Mouse (Mus musculus): ENCODE measurements at regions not wholly inside any gene's neighbourhood (a gene's known extent, or its start where the extent isn't known, plus 50 kb on each side); places are given as distances from the start of the nearest gene placed in this dataset.

DNA sequence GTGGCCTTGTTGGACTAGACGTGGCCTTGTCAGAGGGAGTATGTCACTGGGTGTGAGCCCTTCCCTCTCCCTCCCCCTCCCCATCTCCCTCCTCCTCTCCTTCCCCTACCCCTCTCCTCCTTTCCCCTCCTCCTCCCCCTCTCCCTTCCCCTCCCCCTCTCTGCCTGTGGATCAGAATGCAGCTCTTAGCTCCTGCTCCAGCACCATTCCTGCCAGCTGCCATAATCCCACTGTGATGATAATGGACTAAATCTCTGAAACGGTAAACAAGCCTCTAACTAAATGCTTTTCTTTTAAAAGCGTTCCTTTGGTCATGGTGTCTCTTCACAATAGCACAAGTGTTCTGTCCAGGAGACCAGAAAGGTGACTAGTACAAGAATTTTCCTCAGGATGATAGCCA is 573.1 kb upstream of the Gm19410 start:
- ATAC-seq (replicated peaks; ENCODE audit: insufficient number of reproducible peaks, low FRiP score, low TSS enrichment, low read depth): no peak
- WGBS: 31% methylated on average over 3 of the region's 3 CpGs
- Histone ChIP-seq H3K27me3 (ENCODE audit: control insufficient read depth, insufficient read depth, low read length) (no peaks in the 10 kb centered on the region), H3K4me2 (ENCODE audit: low read depth, low read length) (no peak overlapping the region), H3K9me3 (replicated peaks; ENCODE audit: control insufficient read depth, low read length) (no peaks in the 10 kb centered on the region), H3K4me3 (ENCODE audit: low read depth, low read length) (no peak overlapping the region), H3K27ac (replicated peaks; ENCODE audit: low read depth, low read length) (no peak overlapping the region), H3K4me1 (ENCODE audit: control insufficient read depth, insufficient read depth, low read length) (no peaks in the 10 kb centered on the region), H3K36me3 (replicated peaks; ENCODE audit: control insufficient read depth, insufficient read depth, low read depth, low read length) (no peaks in the 10 kb centered on the region), H3K9ac (replicated peaks; ENCODE audit: low read length) (no peak overlapping the region)
- DNase-seq (ENCODE audit: low spot score): no peak

DNA sequence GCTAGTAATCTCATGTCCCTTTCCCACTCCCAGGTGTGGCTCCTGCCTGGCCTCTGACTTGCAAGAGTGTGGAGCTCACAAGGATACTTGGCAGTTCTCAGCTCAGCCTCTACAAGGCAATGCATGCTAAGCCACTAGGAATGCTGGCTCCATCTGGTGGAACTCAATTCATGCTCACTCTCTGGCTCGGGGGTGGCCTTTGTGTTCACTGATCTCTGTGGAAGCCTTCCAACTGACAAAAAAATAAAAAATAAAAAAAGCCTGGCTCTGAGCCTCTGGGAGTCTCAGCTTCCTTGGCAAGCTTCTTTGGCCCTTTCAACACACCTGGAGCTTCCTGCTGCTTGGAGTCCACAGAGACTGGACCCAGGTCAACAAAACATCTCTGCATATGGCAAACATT is 571.8 kb upstream of the Gm19410 start:
- DNase-seq (ENCODE audit: low spot score): no peak
- WGBS: 58% methylated on average over 1 of the region's 1 CpGs
- H3K9me3 ChIP-seq (replicated peaks; ENCODE audit: control insufficient read depth, low read length): no peaks in the 10 kb centered on the region

DNA sequence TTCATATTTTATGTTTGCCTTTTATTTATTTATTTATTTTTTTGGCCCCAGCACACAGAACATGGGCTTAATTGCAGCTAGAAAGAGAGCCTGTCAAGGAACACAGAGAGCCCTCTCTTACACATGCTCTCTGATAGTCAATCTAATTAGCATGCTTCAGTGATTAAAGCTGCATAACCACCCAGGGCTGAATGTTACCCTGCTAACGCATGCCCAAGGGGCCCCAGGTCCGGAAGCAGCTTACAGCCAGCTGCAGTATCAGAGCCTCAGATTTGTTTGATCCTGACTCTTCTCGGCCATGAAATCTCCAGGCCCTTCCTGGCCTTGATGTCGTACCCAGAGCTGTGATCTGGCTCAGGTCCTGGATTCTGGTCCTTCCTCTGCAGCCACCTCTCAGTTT is 569.4 kb upstream of the Gm19410 start:
- Histone ChIP-seq H3K4me2 (ENCODE audit: low read depth, low read length) (no peak overlapping the region), H3K9me3 (replicated peaks; ENCODE audit: control insufficient read depth, low read length) (no peaks in the 10 kb centered on the region), H3K36me3 (replicated peaks; ENCODE audit: control insufficient read depth, insufficient read depth, low read depth, low read length) (no peaks in the 10 kb centered on the region), H3K9ac (replicated peaks; ENCODE audit: low read length) (no peak overlapping the region), H3K4me1 (ENCODE audit: control insufficient read depth, insufficient read depth, low read length) (no peaks in the 10 kb centered on the region), H3K27me3 (ENCODE audit: control insufficient read depth, insufficient read depth, low read length) (no peaks in the 10 kb centered on the region), H3K4me3 (ENCODE audit: low read depth, low read length) (no peak overlapping the region), H3K27ac (replicated peaks; ENCODE audit: low read depth, low read length) (no peak overlapping the region)
- WGBS: 24% methylated on average over 4 of the region's 4 CpGs
- ATAC-seq (replicated peaks; ENCODE audit: insufficient number of reproducible peaks, low FRiP score, low TSS enrichment, low read depth): no peak
- DNase-seq (ENCODE audit: low spot score): no peak

More for the DNA sequence above, 571.8 kb upstream of the Gm19410 start:
- Histone ChIP-seq H3K4me3 (ENCODE audit: low read depth, low read length) (no peak overlapping the region), H3K4me1 (ENCODE audit: control insufficient read depth, insufficient read depth, low read length) (no peaks in the 10 kb centered on the region), H3K27ac (replicated peaks; ENCODE audit: low read depth, low read length) (no peak overlapping the region), H3K36me3 (replicated peaks; ENCODE audit: control insufficient read depth, insufficient read depth, low read depth, low read length) (no peaks in the 10 kb centered on the region), H3K4me2 (ENCODE audit: low read depth, low read length) (no peak overlapping the region), H3K9ac (replicated peaks; ENCODE audit: low read length) (no peak overlapping the region), H3K27me3 (ENCODE audit: control insufficient read depth, insufficient read depth, low read length) (no peaks in the 10 kb centered on the region)
- no peak for ATAC-seq (replicated peaks; ENCODE audit: insufficient number of reproducible peaks, low FRiP score, low TSS enrichment, low read depth)

DNA sequence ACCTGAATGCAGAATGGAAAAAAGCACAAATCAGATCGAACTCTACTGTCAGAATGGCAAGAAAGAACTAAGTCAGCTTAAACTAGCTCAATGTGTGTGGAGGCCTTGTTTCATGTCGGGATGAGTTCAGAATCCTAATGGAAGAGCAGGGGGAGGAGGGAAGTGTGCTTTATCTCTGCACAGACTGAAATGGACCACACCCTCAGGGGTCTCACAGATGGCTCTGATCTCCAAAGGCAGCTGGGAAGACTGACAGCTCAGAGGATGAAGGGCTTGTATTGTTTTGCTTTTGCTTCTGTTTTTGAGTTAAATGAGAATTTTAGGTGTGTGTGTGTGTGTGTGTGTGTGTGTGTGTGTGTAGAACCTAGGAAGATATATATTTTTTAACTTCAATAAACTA is 566.8 kb upstream of the Gm19410 start:
- no peaks in the 10 kb centered on the region for H3K9me3 ChIP-seq (replicated peaks; ENCODE audit: control insufficient read depth, low read length)
- ATAC-seq (replicated peaks; ENCODE audit: insufficient number of reproducible peaks, low FRiP score, low TSS enrichment, low read depth) (no peak), DNase-seq (ENCODE audit: low spot score) (no peak)
- no peak overlapping the region for H3K27ac ChIP-seq (replicated peaks; ENCODE audit: low read depth, low read length)
- WGBS: 52% methylated on average over 2 of the region's 2 CpGs
- no peaks in the 10 kb centered on the region for H3K36me3 ChIP-seq (replicated peaks; ENCODE audit: control insufficient read depth, insufficient read depth, low read depth, low read length)
- no peaks in the 10 kb centered on the region for H3K4me1 ChIP-seq (ENCODE audit: control insufficient read depth, insufficient read depth, low read length)
- H3K9ac ChIP-seq (replicated peaks; ENCODE audit: low read length): no peak overlapping the region
- H3K27me3 ChIP-seq (ENCODE audit: control insufficient read depth, insufficient read depth, low read length): no peaks in the 10 kb centered on the region
- no peak overlapping the region for H3K4me2 ChIP-seq (ENCODE audit: low read depth, low read length)
- no peak overlapping the region for H3K4me3 ChIP-seq (ENCODE audit: low read depth, low read length)

DNA sequence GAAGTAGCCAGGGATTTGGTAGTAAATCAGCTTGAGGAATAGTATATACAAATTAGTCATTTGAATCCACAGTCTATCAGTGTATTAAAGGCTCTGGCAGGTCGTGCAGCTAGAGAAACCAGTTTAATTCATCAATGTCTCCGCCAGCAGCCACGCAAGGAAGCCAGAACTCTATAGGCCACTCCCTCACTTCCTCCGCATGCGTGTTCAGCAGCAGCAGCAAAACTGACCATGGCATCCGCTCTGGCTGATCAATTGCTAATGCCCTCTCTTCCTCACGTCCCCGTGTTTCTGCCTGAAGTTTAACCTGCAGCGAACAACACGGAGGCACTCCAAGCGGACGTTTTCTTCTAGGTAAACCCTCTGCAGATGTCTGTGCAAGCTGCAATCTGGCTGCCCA is 564.2 kb upstream of the Gm19410 start:
- DNase-seq (ENCODE audit: low spot score) (no peak), ATAC-seq (replicated peaks; ENCODE audit: insufficient number of reproducible peaks, low FRiP score, low TSS enrichment, low read depth) (no peak)
- no peak overlapping the region for H3K4me3 ChIP-seq (ENCODE audit: low read depth, low read length)
- H3K27me3 ChIP-seq (ENCODE audit: control insufficient read depth, insufficient read depth, low read length): no peaks in the 10 kb centered on the region
- no peaks in the 10 kb centered on the region for H3K36me3 ChIP-seq (replicated peaks; ENCODE audit: control insufficient read depth, insufficient read depth, low read depth, low read length)
- H3K4me1 ChIP-seq (ENCODE audit: control insufficient read depth, insufficient read depth, low read length): no peaks in the 10 kb centered on the region
- 65% methylated on average over 12 of the region's 12 CpGs for WGBS
- H3K4me2 ChIP-seq (ENCODE audit: low read depth, low read length): no peak overlapping the region
- no peaks in the 10 kb centered on the region for H3K9me3 ChIP-seq (replicated peaks; ENCODE audit: control insufficient read depth, low read length)
- H3K9ac ChIP-seq (replicated peaks; ENCODE audit: low read length): no peak overlapping the region
- no peak overlapping the region; the same call in 1 of the 2 replicates for H3K27ac ChIP-seq (replicated peaks; ENCODE audit: low read depth, low read length)

DNA sequence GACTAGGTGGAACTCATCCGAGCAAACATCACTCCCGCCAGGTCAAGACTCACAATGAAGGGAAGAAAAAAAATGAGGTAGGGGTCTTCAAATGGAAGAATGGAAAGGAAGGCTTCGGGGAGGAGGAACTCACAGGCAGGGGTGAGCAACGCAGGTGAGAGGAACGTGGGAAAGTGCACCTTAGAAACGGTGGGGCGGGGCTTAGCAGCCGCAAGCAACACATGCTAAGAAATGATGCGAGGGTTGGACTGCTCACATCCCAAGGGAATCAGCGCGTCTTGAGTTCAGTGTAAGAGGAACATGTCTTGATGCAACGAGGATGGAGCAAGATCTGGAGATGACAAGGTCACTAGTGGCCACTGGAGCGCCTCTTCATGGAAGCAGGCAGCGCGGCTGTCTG is 560.6 kb upstream of the Gm19410 start:
- no peak for DNase-seq (ENCODE audit: low spot score)
- no peak overlapping the region for H3K4me2 ChIP-seq (ENCODE audit: low read depth, low read length)
- H3K27me3 ChIP-seq (ENCODE audit: control insufficient read depth, insufficient read depth, low read length): no peaks in the 10 kb centered on the region
- no peaks in the 10 kb centered on the region for H3K9me3 ChIP-seq (replicated peaks; ENCODE audit: control insufficient read depth, low read length)
- no peak overlapping the region for H3K27ac ChIP-seq (replicated peaks; ENCODE audit: low read depth, low read length)
- no peaks in the 10 kb centered on the region for H3K36me3 ChIP-seq (replicated peaks; ENCODE audit: control insufficient read depth, insufficient read depth, low read depth, low read length)
- H3K9ac ChIP-seq (replicated peaks; ENCODE audit: low read length): no peak overlapping the region
- H3K4me3 ChIP-seq (ENCODE audit: low read depth, low read length): no peak overlapping the region
- WGBS: 66% methylated on average over 15 of the region's 15 CpGs
- no peak for ATAC-seq (replicated peaks; ENCODE audit: insufficient number of reproducible peaks, low FRiP score, low TSS enrichment, low read depth)
- no peaks in the 10 kb centered on the region for H3K4me1 ChIP-seq (ENCODE audit: control insufficient read depth, insufficient read depth, low read length)

DNA sequence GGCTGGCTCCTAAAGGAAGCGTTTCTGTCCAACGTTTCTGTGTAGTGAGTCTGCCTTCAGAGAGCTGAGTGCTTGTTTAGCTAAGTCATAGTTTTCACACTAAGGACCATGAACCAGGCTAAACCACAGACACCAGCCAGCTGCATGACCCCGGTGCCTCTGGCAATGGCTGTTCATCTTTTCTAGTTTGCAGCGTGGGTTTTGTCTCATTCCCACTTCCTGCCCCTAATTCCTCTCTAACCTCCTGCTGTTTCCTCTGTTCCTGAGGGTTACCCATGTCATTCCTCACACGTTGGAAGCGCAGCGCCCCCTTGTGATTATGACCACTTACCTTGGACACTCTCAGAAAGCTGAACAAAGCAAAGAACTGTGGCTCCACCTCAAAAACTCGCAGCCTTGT is 560.1 kb upstream of the Gm19410 start:
- H3K27ac ChIP-seq (replicated peaks; ENCODE audit: low read depth, low read length): no peak overlapping the region
- no peaks in the 10 kb centered on the region for H3K27me3 ChIP-seq (ENCODE audit: control insufficient read depth, insufficient read depth, low read length)
- ATAC-seq (replicated peaks; ENCODE audit: insufficient number of reproducible peaks, low FRiP score, low TSS enrichment, low read depth) (peak; percentile 46; the same call in 1 of the 2 replicates), DNase-seq (ENCODE audit: low spot score) (peak; percentile 85)
- H3K4me2 ChIP-seq (ENCODE audit: low read depth, low read length): no peak overlapping the region
- H3K9me3 ChIP-seq (replicated peaks; ENCODE audit: control insufficient read depth, low read length): no peaks in the 10 kb centered on the region
- H3K4me1 ChIP-seq (ENCODE audit: control insufficient read depth, insufficient read depth, low read length): no peaks in the 10 kb centered on the region
- WGBS: 10% methylated on average over 8 of the region's 8 CpGs
- H3K4me3 ChIP-seq (ENCODE audit: low read depth, low read length): no peak overlapping the region
- no peak overlapping the region for H3K9ac ChIP-seq (replicated peaks; ENCODE audit: low read length)
- H3K36me3 ChIP-seq (replicated peaks; ENCODE audit: control insufficient read depth, insufficient read depth, low read depth, low read length): no peaks in the 10 kb centered on the region

DNA sequence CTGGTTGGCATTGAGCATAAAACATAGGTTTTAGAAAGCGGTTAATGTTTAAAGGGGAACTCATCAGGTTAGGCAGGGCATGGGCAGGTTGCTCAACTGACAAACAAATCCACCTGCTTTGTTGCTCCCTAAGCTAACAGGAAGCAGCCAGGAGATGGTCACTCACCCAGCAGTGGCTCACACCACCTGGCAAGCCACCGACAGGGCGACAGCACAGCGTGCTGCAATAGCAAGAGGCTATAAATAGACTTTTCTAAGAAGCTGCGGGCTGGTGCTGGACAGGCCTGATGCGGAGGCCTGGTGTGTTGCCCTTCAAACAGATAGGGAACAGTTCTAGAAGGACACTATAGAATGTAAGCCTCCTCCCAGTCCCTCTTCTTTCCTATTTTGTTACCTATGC is 559.3 kb upstream of the Gm19410 start:
- no peak overlapping the region for H3K4me3 ChIP-seq (ENCODE audit: low read depth, low read length)
- H3K27me3 ChIP-seq (ENCODE audit: control insufficient read depth, insufficient read depth, low read length): no peaks in the 10 kb centered on the region
- no peaks in the 10 kb centered on the region for H3K9me3 ChIP-seq (replicated peaks; ENCODE audit: control insufficient read depth, low read length)
- H3K9ac ChIP-seq (replicated peaks; ENCODE audit: low read length): no peak overlapping the region
- ATAC-seq (replicated peaks; ENCODE audit: insufficient number of reproducible peaks, low FRiP score, low TSS enrichment, low read depth): no peak
- no peak overlapping the region for H3K4me2 ChIP-seq (ENCODE audit: low read depth, low read length)
- WGBS: 52% methylated on average over 6 of the region's 6 CpGs
- H3K4me1 ChIP-seq (ENCODE audit: control insufficient read depth, insufficient read depth, low read length): no peaks in the 10 kb centered on the region
- DNase-seq (ENCODE audit: low spot score): no peak
- H3K36me3 ChIP-seq (replicated peaks; ENCODE audit: control insufficient read depth, insufficient read depth, low read depth, low read length): no peaks in the 10 kb centered on the region
- H3K27ac ChIP-seq (replicated peaks; ENCODE audit: low read depth, low read length): no peak overlapping the region

Data from embryonic facial prominence, embryonic 11.5 days (tissue).